Mouse (Mus musculus) urinary bladder, postnatal 25 days (tissue): ENCODE measurements at regions not wholly inside any gene's neighbourhood (a gene's known extent, or its start where the extent isn't known, plus 50 kb on each side); places are given as distances from the start of the nearest gene placed in this dataset.

ENCODE experiments used
- DNase-seq: peaks from one replicate; pipeline ENCODE4 v3.0.0; 2022; ENCODE audit warnings: low spot score

DNA sequence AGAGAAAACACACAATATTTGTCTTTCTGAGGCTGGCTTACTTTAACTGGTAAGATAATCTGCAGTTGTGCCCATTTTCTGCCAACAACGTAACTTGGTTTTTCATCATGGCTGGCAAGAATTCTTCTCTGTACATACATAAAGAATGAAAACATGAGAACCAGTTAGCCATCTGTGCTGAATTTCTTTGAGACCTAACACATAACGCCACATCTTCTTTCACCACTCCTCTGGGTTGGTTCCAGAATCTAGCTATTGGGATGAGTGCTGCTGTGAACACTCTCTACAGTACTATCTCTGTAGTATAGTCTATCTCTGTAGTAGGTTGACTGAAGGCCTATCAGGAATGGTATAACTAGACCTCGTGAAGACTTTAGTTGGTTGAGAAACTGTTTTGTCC lies 132.1 kb downstream of the 1700020N01Rik start:
- DNase-seq, result no peak

DNA sequence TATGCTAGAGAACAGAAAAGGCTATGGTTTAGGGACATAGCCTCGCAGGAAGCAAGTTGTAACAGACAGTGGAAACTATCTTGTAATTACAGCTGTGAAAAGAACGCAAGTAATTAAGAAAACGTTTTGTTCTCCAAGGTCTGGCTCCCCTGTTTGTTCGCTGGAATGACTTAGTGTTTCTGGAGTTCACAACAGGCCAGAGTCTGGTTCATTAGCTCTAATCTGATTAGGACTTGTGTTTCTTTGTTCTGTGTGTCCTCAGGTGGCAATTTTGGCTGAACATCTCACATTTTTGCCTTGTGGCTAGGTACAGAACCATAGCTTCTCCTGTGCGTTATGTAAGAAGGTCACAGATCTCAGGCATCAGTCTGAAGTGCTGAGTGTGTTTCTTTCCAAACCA lies 141.7 kb upstream of the Sgk1 start:
- DNase-seq, result no peak

DNA sequence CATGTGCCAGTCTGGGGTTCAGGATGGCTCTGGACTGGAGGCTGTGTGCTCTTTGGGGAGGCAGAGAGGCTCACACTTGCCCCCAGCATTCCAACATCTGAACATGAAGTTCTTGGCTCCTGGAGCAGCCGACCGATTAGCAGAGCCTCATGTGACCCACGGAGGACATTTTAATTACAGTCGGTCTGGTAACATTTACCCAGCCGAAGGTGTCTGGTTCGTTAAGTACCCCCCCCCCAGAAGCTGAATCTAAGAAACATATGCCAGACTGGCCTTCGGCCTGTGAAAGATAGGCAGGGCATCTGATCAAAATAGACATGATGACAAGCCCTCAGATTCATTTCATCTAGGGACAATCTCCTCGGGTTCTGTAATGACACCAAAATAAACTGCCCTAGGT lies 140.4 kb upstream of the Sgk1 start:
- DNase-seq, result no peak

DNA sequence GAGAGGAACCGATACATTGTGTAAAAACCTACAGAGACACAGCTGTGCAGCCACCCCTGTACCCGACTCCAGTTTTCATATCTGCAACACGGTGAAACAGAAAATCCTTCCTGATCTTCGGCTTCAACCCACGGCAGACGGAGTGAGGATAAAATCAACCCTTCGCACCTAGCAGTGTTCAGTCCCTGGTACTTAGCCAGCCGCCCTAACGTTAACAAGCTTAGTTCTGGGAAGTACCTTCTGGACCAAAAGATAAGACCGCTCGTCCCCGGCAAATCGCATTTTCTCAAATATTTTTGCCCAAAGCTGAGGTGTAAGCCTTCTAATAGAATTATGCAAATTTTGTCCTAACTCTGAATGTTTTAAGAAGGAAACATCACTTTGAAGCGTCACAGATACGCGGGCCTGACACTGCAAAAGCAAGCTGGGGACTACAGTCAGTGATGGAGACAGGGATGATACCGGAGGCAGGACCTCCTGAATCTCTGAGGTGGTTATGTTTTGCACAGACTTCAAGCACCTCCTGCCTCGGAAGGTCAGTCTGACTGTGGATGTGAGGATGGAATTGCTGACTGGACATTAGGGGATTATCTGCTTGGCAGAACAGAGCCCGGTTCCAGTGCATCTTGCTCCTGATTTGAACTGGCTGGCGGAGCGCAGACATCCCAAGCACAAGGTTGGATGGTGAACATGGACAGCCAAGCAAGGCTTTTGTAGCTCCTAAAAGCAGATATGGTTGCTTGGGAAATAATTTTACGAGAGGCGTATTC lies 139.8 kb upstream of the Sgk1 start:
- no peak for DNase-seq

DNA sequence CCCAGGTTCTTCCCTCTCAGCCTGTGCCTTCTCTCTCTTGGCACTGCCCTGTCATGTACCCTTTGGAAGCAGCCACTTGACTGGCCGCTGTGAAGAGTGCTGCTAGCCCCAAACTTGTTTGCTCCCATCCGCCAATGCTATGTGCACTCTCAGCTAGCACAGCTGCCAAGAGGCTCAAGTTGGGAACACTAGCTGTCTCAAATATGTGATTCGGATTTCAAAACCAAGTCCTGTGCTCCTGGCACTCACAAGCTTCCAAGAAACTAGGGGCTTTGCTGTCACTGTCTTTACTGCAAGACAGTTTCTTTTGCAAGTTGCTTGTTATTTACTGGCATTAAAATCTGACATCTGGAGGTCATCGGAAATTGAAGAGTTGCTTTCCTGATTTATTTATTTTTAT lies 138.6 kb upstream of the Sgk1 start:
- DNase-seq, result no peak

DNA sequence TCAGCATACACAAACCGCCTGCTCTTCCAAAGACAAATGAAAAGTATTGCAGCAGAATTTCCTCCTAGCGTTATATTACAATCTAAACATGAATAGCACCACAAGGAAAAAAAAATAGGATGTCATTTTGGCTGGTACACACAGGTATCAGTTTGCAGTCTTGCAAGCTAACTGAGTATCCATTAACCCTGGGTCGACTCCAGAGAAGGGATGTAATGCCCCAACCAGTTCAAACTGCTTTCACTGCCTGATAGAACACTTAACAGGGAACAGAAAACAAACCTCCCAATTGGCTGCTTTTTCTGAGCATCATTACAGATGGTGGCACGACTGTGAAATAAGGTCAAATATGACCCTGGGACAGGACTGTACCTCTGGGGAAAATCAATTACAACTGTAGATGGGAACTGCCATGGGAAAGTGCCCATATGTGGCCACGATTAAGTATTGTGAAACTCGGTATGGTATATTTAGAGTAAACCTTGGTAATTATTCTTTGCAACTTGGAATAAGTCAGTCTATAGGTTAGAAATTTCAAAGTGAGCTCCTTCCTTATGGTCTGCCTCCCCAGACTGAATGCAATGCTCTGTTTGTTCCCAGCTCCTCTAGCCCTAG lies 137.5 kb upstream of the Sgk1 start:
- DNase-seq, result no peak

DNA sequence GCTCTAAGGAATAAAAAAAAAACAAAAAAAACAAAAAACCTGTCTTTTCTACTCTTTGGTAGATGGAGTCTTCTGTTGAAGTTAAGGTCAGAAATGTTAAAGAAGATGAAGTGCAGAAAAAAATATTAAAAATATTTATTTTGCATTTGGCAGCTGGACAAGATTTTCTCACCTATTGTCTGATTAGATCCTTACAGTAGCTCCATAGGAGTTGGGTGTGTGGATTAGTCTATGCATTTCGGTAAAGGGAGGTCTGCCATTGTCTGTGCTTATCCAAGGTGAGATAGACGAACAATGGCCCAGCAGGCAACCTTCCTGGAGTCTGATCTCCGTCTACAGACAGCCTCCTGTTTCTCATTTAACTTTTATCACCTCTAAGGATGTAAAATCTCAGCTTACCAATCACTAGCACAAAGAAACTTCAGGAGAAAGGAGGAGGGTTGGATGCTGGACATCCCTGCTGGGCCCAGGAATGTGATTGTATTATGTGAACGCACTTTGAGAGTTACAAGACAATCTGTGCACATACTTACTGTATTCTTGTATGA lies 136.0 kb upstream of the Sgk1 start:
- no peak for DNase-seq

DNA sequence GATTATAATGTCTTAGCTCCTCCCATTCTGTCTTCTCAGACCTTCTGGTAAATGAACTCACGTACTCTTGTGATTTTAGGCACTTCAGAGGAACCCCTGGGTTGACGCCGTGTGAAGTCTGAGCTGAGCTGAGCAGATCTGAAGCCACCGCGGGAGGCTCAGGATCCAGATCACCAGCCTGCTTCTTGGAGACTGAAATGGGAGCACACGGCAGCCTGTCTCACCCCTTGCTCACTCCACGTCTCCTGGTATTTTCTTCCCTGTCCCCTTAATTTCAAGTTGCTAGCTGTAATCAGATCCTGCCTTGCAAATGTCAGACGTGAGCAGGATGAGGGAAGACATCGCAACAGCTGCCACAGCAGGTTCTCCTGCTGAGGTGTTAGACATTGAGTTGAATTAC lies 135.3 kb upstream of the Sgk1 start:
- no peak for DNase-seq

DNA sequence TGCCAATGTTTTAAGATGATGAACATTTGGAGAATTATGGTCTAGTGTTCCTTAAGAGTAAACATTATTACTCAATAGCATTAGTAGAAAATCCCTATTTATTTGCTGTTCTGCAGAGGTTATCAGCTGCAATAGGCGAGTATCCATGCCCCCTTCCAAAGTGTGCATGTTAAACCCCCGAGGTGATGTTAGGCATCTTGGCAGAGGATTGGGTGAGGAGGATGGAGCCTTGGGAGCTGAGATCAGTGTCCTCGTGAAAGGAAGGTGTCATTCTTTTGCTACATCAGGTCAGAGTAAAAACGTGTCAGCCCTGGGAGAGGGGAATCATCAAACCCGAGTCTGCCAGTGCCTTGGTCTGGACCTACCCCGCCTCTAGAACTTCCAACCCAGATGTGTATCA lies 130.7 kb upstream of the Sgk1 start:
- no peak for DNase-seq

DNA sequence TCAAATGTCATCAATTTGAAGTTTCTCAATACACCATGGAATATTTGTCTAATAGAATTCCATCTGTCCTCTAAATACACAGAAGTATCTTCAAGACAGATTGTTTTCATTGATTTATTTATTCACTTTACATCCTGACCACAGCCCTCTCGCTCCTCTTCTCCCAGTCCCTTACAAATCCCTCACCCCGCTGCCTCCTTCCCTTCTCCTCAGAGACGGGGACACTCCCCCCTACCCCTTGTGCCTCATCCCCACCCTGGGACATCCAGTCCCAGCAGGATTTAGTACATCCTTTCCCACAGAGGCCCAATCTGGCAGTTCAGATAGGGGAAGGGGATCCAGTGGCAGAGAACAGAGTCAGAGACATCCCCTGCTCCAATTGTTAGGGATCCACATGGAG lies 129.6 kb upstream of the Sgk1 start:
- DNase-seq, result no peak

DNA sequence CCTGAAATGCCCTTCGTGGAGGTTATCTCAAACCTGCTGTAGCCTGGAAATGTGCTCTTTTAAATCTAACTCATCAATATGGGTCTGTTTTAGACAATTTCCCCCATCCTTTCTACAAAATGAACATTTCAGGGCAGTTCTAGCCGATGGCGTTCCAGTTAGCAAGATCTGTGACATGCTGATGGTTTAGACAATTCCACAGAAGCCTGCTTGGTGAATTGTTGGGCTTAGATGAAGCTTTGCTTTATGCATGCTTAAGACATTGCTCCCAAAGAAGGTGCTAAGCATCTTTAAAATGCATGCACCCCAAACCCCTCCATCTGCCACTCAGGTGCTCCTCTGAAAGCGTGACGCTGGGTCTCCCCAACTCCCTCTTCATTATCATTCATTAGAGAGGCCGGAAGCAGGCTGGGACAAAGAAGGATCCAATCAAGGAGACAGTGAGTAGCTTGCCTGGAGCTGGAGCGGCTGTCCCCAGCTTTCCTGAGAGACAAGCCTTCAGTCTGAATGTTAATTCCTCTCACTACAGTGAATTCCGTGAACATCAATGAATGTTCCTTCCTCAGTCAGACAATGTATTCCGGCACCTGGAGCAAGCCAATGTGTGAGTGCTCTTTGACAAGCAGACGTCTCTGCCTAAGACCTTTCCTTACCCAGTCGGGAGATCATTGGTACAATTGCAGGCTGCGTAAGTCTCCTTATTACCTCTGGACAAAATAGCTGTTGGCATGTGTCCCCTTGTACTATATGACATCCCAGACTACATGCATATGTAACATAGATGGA lies 127.0 kb upstream of the Sgk1 start:
- no peak for DNase-seq

DNA sequence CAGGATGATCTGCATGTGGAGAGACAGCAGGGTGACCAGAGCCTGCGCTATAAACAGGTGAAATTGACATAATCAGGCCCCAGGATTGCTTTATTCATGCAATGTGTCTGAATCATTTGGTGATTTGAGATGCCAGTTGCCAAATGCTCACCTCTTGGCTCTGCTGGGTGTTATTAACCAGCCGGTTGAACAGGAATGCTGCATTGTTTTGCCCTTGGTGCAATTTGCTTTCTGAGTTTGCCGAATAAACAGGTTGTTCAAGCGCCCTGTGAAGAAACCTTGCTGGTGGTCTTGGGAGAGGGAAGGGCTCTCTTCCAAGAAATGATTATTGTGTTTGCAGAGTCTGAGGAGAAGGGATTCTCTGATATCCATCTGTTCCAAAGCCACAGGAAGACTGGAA lies 126.3 kb upstream of the Sgk1 start:
- no peak for DNase-seq

DNA sequence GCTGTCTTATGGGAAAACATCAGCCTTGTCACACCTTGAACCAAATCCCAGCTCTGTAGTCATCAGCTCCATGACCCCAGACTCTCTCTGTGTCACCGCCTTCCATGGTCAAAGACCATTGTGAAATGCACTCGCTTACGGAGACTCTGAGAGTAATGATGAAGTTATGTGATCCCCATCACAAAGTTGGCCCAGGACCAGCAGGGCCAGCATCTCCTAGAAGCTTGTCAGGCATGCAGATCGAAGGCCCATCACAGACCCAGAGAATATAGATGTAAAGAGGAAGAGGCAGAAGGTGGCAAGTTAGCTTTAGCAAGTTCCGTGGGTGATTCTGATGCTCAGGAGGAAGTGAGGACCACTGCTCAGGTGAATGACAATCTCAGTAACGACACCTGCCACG lies 125.2 kb upstream of the Sgk1 start:
- no peak for DNase-seq

DNA sequence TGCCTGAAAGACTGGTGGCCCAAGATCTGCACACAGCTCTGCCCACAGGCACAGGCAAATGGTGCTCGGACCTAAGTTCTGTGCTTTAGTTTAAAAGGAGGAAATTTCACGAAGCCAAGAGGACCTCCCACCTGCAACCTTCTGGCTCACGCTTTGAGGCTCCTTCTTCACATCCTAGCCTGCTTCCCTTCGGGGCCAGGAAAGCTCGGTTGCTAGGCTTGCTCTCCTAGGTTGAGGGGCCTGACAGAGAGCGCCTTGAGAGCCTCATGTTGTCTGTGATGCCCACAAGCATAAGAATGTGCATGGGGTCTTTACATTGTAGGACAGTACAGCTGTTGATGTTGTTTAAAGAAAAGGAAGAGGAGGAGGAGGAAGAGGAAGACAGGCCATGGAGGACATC lies 123.9 kb upstream of the Sgk1 start:
- no peak for DNase-seq

DNA sequence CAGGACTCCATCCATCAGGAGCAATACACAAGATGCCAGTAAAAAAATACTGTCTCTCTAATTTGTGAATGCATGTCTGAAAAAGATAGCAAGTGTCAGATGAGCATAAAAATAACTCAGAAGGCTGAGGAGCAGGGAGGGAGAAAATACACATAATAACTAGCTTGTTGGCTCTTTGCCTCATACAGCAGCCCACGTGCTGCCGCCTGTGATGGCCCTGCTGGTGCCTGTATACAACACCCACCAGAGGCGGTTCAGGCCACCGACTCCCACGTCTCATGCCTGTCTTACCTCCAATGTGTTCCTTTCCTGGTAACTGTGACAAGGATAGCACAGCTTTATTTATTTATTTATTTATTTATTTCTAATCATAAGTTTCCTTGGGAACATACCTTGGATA lies 119.5 kb upstream of the Sgk1 start:
- DNase-seq, result no peak

DNA sequence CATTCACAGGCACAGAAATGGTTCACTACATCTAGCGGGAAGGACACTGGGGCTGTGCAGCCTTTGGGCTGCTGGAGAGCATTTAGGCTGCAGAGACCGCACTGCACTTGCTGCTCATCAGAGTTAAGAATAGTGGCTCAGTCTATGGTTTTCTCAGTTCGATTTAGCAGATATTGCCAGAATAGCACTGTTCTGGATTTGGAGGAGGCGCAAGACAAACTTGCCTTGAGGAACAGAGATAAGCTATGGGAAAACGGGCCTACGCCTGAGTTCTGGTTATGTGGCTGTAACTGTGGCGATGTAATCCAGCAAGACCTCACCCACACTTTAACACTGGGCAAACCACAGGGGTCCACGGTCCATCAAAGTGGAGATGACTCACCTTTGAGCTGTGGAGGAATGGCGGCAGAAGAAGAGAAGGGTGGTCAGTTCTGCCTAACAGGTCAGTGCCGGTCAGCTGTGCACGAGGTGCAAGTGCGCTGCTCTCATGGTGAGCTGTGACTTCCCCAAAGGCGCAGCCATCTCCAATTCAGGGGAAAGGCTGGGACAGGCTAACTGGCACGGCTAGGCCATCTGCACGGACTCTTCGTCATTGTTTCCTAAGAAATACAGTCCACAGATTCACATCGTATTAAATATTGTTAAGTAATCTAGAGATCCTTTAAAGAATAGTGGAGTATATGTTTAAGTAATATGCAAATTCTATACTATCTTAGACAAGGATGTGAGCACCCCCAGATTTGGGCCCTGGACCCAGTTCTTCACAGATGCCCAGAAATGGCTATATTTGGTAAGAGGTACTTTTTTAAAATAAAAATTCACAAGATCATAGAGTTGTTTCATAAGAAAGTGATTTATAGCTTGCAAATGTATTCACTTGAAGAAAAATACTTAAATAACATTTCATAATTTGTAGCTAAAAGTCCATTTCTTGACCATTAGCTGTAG lies 118.7 kb upstream of the Sgk1 start:
- DNase-seq, result no peak

DNA sequence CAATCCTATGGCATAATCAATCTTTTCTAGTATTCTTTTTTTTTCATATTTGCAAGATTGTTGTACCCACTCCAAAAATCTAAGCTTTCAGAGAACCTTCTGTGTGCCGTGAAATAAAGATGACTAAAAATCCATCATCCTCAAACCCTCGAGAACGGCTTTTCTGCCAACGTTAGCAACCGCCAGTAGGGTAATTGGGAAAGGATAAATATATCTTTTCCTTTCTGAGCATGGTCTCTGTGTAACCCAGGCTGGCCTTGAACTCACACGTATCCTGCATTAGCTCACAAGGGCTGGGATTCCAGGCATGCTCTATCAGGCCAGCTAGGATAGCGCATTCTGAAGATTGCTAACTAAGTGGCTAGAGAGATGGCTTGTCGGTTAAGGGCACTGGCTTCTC lies 117.9 kb upstream of the Sgk1 start:
- no peak for DNase-seq

DNA sequence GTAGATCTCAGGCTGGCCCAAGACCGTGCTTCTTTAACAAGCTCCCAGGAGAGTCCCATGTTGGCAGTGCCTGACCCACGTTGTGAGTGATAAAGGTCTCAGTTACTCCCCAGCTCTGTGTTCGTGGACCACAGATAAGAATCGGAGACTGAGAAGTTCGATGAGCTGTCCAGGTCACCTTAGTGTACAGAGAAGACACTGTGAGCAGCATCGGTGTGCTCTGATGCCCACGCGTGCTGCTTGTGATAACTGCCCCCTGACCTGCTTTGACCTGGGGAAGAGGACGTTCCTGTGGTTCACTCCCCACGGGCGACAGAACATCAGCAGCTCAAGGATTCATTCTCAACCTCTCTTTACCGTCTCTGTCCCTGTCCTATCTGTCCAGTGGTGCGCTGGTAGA lies 117.1 kb upstream of the Sgk1 start:
- DNase-seq, result no peak

DNA sequence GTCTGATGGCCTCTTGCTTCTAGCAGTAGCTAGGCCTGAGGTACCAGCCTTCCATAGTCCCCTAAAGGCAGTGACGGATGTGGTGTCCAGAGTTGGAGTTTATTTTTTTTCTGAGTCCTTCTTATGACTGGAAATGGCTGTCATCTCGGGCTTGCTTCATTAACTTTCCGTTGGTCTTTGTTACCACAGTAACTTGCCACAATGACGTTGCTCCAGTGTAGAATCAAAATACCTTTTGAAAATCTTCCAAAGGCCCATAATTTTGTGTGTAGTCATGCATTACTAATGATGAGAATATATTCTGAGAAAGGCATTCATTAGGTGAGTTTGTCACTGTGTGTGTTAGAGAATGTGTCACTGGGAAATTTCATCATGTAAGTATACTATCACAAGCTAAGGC lies 108.4 kb upstream of the Sgk1 start:
- DNase-seq, result no peak

DNA sequence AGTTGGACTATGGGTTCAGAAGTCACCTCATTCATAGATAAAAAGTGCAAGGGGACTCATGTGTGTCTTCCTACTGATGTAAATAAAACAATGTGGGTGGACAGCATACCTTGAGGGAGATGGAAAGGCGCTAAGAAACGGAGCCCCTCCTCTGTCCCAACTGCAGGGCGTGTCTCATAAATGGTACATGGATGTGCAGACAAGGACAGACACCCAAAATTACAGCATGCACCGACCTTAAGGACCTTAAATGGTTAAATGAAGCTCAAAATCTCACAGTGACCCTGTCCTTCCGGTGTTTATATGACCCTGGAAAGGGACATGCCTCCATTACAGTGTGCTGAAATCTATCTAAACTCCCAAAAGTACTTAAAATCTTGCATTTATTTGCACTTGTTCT lies 106.5 kb upstream of the Sgk1 start:
- no peak for DNase-seq

DNA sequence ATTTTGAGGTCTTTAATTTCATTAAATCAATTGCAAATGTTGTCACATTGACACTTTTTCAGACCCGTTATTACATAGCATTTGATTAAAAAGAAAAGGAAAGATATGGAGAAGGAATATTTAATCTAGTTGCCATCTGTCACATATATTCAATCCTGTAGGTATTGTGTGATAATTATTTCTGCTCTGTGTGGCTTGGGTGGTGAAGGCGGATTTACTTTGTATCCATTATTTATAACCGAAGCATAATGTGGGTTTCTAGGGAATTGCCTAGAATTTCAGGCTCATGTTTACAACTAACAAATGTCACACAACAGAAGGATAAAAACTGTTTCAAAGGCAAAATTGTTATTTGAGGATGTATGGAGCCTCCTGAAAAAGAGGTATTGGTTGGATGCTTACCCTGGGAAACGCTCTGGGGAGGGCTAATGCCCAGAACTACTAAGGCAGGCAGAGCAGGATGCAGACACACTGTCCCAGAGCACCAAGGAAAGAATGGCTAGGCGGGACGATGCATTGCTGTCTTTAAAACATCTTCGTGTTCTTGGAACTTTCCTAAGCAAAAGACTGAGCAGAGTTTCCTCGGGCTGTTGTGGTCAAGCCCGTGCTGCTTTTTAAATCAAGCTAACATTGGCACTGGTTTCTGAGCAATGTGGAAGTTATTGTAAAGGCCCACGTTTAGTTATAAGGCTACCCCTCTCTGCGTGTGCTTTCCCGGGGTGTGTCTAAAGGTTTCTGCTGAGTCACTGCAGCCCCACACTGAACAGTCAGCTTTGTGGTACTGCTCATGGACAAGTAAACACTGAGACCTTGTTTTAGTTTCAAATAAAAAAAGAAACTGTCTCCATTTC lies 105.8 kb upstream of the Sgk1 start:
- DNase-seq, result no peak
